Mouse (Mus musculus) thymus, postnatal 0 days (tissue): ENCODE data around the gene Kng1. TPM values are rescaled to one million over a fixed set of nuclear protein-coding genes. Genes with fewer than 3 reads are reported as not detected.
"Not testable (repeated sequence)": the region's sequence is repeated elsewhere in the genome, so short reads cannot be mapped to it uniquely, and the experiment has no call there.

ENCODE experiments used
- DNase-seq: peaks from one replicate; pipeline ENCODE4 v3.0.0-alpha.2; 2015; ENCODE audit warnings: low spot score
- polyA plus RNA-seq: library from polyadenylated mRNA; unstranded; fragments of >200 nt; fragmentation: Nextera tagmentation; extraction: Ambion mirVana; gene quantifications from 2 replicates; pipeline ENCODE4 v1.2.1, GENCODE M21; 2015

Gene Kng1
- 0.17 and 0.76 TPM in 2 replicates for polyA plus RNA-seq

GRCm38 (mm10) chr16:23057668-23058447 is at the start of gene Kng1:
Kng1 (plus strand) TSS chr16:23057865.
- not testable (repeated sequence) for DNase-seq

GRCm38 (mm10) chr16:23013786-23014185 is 43.9 kb upstream of the Kng1 start:
- DNase-seq = not testable (repeated sequence)

- DNase-seq = not testable (repeated sequence)
Observed at GRCm38 (mm10) chr16:23014645-23015044, 43.0 kb upstream of the Kng1 start.

- not testable (repeated sequence) for DNase-seq
Observed at GRCm38 (mm10) chr16:23020571-23020970, 37.1 kb upstream of the Kng1 start.

DNA sequence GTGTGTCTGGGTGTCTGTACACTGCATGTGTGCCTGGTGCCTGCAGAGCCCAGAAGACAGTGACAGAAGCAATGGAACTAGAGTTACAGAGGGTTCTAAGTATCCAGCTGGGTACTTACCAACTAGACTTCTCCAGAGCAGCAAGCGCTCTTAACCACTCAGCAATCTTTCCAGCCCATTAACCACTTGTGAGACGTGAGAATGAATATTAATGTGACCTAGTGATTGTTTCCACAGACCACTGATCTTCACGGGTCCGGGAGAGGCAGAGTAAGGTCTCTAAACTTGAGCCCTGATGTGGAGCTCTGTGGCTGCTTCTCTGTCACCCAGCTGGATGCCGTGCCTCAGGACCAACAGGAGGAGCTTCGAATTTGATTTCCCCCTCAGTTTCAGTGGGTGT is 32.6 kb upstream of the Kng1 start:
- DNase-seq = no peak

DNA sequence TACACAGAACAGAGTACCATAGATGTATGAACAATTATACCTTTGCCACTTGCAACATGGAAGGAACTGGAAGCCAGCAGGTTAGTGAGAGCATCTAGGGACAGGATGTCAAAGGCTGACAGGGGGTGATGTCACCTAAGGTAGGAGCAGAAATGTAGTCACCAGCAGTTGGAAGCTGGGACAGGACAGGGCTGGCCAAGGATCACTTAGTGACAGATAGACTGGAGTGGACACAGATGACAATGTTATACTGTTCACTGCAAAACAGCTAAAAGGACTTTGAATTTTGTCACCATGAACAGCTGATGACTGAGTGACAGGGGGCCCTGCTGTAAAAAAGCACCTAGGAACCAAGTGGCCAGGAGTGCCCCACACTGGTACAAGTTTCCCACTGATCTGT is 31.1 kb upstream of the Kng1 start:
- no peak for DNase-seq

DNA sequence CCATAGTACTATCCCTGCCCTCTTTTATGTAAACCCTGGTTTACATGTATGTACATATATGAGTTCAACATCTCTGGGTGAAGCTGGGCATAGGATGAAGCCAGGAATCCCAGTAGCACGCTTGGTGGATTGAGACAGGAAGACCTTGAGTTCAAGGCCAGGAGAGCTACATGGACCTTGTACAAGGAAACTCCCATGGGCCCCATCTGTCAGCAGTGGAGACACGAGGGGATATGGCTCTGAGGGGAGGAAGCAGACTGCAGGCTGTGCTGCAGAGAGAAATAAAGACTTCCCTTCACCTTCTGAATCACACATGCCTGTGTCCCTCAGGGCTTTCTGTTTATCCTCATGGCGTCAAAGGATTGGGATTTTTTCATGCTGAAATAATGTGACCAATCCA is 30.3 kb upstream of the Kng1 start:
- not testable (repeated sequence) for DNase-seq

- not testable (repeated sequence) for DNase-seq
Observed at GRCm38 (mm10) chr16:23028966-23029600, 28.6 kb upstream of the Kng1 start, which contains the start of gene Kng2. Kng2 (minus strand) TSS chr16:23029482.

DNA sequence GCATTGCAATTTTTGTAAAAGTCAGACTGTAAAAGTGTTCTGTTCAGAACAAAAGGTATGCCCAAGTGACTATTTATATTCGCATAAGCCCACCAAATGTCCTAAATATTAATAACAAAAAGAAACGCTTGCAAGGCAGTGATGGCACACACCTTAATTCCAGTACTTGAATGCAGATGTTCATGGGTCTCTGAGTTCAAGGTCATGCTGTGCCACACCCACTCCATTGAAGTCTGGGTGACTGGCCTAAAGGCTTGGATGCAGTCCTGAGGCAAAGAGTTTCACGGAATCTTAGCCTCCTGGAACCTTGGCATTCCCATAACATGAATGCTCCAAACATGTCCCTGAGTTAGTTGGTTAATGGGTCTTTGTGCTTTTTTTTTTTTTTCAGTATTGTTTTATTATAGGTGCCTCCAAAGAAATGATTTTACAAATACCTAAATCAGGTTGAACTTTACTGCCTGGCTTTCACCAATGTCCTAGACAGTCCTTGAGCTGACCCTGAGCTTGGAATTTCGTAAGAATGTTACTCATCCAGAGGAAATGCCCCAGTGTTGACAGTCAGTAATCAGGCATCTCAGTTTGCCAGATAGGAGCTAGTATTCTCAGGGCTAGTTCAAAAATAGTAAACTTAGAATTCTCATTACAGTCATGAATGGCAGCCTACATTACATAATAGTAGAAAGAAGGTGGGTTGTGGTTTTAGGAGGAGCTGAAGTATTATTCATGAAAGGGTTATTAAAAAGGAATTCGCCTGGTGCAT is 26.8 kb upstream of the Kng1 start:
- DNase-seq = no peak

GRCm38 (mm10) chr16:23033673-23034072 is 24.0 kb upstream of the Kng1 start:
- no peak for DNase-seq

- DNase-seq = no peak
Observed at GRCm38 (mm10) chr16:23037744-23038143, 19.9 kb upstream of the Kng1 start.

DNA sequence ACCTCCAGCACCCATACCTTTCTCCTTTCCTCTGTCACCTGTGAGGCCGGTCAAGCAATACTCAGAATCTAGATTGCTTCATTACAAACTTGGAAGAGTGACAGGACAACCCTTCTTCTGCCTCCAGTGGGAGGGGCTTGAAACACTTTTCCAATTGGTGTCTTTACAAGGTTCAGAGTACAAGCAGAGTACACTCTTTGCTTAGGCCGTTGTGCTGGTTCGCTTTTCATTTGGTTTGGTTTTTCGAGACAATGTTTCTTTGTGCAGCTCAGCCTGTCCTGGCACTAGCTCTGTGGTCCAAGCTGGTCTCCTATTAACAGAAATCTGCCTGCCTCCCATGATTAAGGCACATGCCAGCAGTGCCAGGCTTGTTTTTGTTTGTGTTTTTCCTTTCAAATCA is 18.4 kb upstream of the Kng1 start:
- no peak for DNase-seq

DNA sequence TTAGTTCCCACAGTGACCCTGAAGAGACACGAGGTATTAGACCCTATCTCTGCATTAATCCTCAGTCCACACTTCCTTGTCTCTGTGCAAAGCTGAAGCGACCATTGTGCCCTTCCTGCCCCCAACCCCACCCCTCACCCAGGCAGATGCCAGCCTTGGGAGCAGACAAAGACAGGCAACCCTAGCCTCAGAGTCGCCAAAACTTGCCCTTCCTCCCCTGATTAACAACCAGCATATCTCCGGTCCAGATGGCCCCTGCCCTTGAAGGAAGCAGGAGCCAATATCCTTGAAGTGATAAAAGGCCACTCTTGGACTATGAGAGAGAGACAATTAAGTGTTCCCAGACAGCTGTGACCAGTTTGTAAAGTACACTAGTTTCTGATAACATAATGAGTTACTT is 16.8 kb upstream of the Kng1 start:
- DNase-seq = no peak

GRCm38 (mm10) chr16:23046319-23046718 is 11.3 kb upstream of the Kng1 start:
- no peak for DNase-seq

DNA sequence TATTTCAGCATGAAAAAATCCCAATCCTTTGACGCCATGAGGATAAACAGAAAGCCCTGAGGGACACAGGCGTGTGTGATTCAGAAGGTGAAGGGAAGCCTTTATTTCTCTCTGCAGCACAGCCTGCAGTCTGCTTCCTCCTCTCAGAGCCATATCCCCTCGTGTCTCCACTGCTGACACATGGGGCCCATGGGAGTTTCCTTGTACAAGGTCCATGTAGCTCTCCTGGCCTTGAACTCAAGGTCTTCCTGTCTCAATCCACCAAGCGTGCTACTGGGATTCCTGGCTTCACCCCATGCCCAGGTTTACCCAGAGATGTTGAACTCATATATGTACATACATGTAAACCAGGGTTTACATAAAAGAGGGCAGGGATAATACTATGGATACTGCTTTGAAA is 2.0 kb downstream of the Kng1 start:
- DNase-seq = not testable (repeated sequence)

DNA sequence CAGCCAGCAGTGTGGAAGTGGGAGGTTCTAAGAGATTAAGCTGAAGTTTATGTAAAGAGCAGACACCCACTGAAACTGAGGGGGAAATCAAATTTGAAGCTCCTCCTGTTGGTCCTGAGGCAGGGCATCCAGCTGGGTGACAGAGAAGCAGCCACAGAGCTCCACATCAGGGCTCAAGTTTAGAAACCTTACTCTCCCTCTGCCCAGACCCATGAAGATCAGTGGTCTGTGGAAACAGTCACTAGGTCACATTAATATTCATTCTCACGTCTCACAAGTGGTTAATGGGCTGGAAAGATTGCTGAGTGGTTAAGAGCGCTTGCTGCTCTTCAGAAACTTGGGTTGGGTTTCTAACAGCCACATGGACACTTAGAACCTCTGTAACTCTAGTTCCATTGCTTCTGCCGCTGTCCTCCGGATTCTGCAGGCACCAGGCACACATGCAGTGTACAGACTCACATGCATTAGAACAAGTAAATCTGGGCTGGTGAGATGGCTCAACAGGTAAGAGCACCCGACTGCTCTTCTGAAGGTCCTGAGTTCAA is 3.2 kb downstream of the Kng1 start:
- DNase-seq = not testable (repeated sequence)

- DNase-seq = not testable (repeated sequence)
Observed at GRCm38 (mm10) chr16:23077516-23077915, 19.9 kb downstream of the Kng1 start.

DNA sequence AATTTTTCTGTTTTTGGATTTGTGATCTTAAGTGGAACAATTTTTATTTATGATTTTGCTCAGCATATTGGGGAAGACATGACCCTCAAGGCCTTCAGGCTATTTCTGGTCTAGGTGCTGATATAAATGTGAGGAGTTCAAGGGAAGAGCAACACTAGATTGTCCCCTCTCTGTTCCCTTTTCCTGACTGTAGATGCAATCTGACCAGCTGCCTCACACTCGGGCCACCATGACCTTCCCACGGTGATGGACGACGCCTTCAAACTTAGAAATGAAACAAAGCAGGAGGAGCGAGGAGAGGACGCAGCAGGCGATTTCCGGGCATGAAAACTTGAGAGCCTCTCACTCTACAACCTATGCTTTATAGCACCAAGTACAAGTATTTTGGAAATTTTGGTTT is 29.5 kb downstream of the Kng1 start:
- not testable (repeated sequence) for DNase-seq

GRCm38 (mm10) chr16:23087712-23088111 is 30.0 kb downstream of the Kng1 start:
- peak; percentile 31 for DNase-seq

- DNase-seq = not testable (repeated sequence)
Observed at GRCm38 (mm10) chr16:23088491-23088890, 30.8 kb downstream of the Kng1 start.

- DNase-seq = not testable (repeated sequence)
Observed at GRCm38 (mm10) chr16:23091345-23091744, 33.7 kb downstream of the Kng1 start.
